Mouse (Mus musculus): ENCODE results near the gene Fkbp8. TPM values are rescaled to one million over a fixed set of nuclear protein-coding genes. Genes with fewer than 3 reads are reported as not detected.

Gene Fkbp8
- polyA plus RNA-seq, 1 experiment from 2014 or later, result 332 TPM

DNA sequence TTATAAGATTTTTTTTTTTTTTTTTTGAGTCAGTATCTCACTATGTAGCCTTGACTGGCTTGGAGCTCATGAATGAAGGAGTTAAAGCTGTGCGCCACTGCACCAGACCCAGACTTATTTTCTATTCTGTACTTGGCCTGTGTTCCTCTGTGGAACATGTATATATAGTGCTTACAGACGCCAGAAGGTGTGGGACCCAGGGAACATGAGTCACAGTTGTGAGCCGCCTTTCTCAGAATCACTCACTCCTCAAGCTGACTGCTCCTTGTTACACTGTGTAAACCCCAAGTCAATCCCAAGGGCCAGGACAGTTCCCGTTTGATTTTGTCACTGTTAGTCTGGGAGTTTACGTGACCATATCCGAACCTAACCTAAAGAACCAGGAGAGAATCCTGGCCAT is 8.5 kb upstream of the Fkbp8 start:
- Histone ChIP-seq H3K9ac (replicated peaks) (no peak overlapping the region), H3K9me3 (no peaks in the 10 kb centered on the region), H3K27me3 (no peaks in the 10 kb centered on the region), H3K4me1 (peaks cover 12% of the 10 kb centered on the region), H3K36me3 (peaks cover 33% of the 10 kb centered on the region), H3K4me2 (replicated peaks) (no peak overlapping the region), H3K27ac (replicated peaks) (no peak overlapping the region), H3K4me3 (no peak overlapping the region)
- WGBS, result 94% methylated on average over 6 of the region's 6 CpGs
- ATAC-seq (ENCODE audit: low FRiP score, low read depth), result no peak

DNA sequence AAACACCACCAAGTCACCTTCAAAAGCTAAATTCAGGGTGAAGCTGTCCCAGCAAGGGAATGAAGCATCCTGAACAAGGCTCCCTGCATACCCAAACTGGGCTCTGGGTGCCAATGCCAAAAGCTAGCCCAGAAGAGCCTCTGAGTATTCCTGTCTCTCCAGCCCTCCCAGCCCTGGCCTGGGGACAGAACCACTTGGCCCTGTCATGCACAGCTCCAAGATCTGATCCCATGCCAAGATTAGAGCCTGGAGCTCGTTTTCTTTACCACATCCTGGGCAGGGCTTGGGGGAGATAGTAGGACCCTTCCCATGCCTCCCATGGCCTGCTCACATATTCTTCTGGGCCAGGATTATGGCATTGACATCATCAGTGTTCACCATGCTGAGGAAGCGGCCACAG is 7.9 kb upstream of the Fkbp8 start:
- H3K4me2 ChIP-seq (replicated peaks), result no peak overlapping the region
- H3K27ac ChIP-seq (replicated peaks), result no peak overlapping the region
- H3K4me3 ChIP-seq, result no peak overlapping the region
- no peaks in the 10 kb centered on the region for H3K27me3 ChIP-seq
- H3K36me3 ChIP-seq, result peaks cover 29% of the 10 kb centered on the region
- ATAC-seq (ENCODE audit: low FRiP score, low read depth), result no peak
- peaks cover 12% of the 10 kb centered on the region for H3K4me1 ChIP-seq
- no peak overlapping the region for H3K9ac ChIP-seq (replicated peaks)
- no peaks in the 10 kb centered on the region for H3K9me3 ChIP-seq
- WGBS, result 76% methylated on average over 2 of the region's 2 CpGs

DNA sequence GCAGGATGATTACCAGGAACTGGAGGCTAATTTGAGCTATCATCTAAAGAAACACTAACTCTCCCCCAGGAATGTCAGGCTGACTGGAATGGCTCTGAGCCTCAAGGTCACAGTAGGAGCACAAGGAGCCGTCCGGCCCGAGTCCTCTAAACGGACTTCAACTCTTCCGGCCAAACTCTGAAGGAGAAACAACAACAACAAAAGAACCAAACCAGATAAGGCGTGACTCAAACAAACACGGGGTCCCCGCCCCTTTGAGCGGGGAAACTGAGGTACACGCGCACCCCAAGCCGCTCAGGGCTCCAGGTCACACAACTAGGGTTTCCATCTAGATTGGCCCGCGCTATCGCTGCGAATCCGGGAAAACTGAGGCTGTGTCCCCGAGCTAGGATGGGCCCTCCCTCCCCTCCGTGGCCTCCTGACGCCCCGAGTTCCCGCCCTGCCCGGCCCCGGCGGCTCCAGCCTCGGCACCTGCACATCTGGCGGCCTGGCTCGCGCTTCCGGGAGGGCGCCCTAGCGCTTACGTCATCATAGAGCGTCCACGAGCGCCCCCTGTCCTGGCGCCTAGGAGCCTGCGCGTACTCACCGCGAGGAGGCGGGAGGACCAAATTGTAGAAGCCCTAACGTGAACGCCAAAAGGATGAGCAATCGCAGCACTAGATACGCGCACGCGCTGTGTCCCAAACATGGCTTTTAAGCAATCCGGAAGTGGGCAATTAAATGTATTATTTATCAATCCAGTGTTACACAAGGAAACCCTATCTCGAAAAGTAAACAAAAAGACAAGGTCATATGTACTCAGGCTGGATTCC is 4.7 kb upstream of the Fkbp8 start:
- peak overlapping the region; percentile 87 for H3K9ac ChIP-seq (replicated peaks)
- H3K9me3 ChIP-seq, result no peaks in the 10 kb centered on the region
- peaks cover 18% of the 10 kb centered on the region for H3K36me3 ChIP-seq
- H3K27ac ChIP-seq (replicated peaks), result peak overlapping the region; percentile 83
- H3K27me3 ChIP-seq, result no peaks in the 10 kb centered on the region
- under 1% methylated on average over 51 of the region's 51 CpGs for WGBS
- peak overlapping the region; percentile 67 for H3K4me2 ChIP-seq (replicated peaks)
- peak overlapping the region; percentile 78 for H3K4me3 ChIP-seq
- peaks cover 21% of the 10 kb centered on the region for H3K4me1 ChIP-seq
- peak; percentile 83 for ATAC-seq (ENCODE audit: low FRiP score, low read depth)

DNA sequence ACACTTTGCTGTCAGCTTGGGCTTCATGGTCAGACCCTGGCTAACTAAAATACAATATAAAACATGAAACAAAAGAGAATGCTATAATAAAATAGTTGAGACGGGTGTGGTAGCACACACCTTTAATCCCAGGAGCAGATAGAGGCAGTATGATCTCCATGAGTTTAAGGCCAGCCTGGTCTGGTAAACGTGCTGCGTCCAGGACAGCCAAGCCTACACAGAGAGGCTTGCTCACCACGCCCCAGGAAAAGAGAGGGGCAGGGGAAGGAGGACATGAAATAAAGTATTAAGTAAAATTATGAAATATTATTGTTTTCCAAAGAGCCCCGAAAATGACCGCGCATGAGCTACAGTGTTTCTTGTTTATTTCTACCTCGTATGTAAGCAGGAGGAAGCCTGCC is 413 bp upstream of the Fkbp8 start:
- Histone ChIP-seq H3K9me3 (no peaks in the 10 kb centered on the region), H3K9ac (replicated peaks) (peak overlapping the region; percentile 93), H3K4me3 (peak overlapping the region; percentile 84), H3K4me1 (peaks cover 31% of the 10 kb centered on the region), H3K27ac (replicated peaks) (peak overlapping the region; percentile 91; the same call in 1 of the 2 replicates), H3K27me3 (no peaks in the 10 kb centered on the region), H3K36me3 (peaks cover 27% of the 10 kb centered on the region), H3K4me2 (replicated peaks) (peak overlapping the region; percentile 65)
- 5% methylated on average over 8 of the region's 8 CpGs for WGBS
- ATAC-seq (ENCODE audit: low FRiP score, low read depth), result no peak

DNA sequence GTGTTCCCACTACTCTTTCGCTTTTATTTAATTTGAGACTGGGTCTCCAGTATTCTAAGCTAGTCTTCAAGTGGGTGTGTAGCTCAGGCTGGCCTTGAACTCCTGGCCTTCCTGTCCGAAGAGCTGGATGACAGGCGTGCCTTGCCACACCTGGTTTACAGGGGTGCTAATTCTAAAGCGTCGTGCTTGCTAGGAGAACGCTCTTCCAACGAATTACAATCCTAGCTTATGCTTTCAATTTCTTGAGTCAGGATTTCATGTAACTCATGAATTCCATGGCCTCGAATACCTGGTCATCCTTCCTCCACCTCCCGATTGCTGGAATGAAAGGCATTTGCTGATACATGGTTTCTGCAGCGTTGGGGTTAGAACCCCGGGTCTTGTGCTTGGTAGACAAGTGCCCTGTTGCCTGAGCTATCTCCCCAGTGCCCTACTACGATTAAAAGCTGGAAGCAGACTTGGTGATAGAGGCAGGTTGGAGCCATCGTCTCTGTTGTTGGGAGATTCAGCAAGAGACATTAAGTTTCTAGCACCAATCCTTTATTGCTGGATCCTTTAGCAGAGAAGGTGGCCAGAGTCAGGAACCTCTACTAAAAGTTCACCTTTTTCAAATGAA is 766 bp downstream of the Fkbp8 start:
- no peaks in the 10 kb centered on the region for H3K9me3 ChIP-seq
- H3K4me1 ChIP-seq, result peaks cover 26% of the 10 kb centered on the region
- no peak for ATAC-seq (ENCODE audit: low FRiP score, low read depth)
- no peaks in the 10 kb centered on the region for H3K27me3 ChIP-seq
- H3K4me2 ChIP-seq (replicated peaks), result peak overlapping the region; percentile 65
- H3K9ac ChIP-seq (replicated peaks), result peak overlapping the region; percentile 93
- peaks cover 39% of the 10 kb centered on the region for H3K36me3 ChIP-seq
- WGBS, result 38% methylated on average over 13 of the region's 13 CpGs
- peak overlapping the region; percentile 91 for H3K27ac ChIP-seq (replicated peaks)
- H3K4me3 ChIP-seq, result peak overlapping the region; percentile 84

DNA sequence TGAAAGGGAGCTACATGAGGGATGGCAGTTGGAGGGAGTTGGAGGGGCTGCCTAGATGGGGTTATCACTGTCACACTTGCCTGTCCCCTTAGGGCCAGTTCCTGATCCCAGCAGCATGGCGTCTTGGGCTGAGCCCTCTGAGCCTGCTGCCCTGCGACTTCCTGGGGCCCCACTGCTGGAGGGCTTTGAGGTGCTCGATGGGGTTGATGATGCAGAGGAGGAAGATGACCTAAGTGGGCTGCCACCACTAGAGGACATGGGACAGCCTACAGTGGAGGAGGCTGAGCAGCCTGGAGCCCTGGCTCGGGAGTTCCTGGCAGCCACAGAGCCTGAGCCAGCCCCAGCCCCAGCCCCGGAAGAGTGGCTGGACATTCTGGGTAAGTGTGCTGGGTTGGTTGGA is 1.8 kb downstream of the Fkbp8 start:
- Histone ChIP-seq H3K4me1 (peaks cover 23% of the 10 kb centered on the region), H3K36me3 (peaks cover 49% of the 10 kb centered on the region), H3K9ac (replicated peaks) (no peak overlapping the region), H3K27me3 (no peaks in the 10 kb centered on the region), H3K9me3 (no peaks in the 10 kb centered on the region), H3K4me2 (replicated peaks) (no peak overlapping the region), H3K27ac (replicated peaks) (no peak overlapping the region), H3K4me3 (no peak overlapping the region)
- no peak for ATAC-seq (ENCODE audit: low FRiP score, low read depth)
- 88% methylated on average over 5 of the region's 5 CpGs for WGBS

DNA sequence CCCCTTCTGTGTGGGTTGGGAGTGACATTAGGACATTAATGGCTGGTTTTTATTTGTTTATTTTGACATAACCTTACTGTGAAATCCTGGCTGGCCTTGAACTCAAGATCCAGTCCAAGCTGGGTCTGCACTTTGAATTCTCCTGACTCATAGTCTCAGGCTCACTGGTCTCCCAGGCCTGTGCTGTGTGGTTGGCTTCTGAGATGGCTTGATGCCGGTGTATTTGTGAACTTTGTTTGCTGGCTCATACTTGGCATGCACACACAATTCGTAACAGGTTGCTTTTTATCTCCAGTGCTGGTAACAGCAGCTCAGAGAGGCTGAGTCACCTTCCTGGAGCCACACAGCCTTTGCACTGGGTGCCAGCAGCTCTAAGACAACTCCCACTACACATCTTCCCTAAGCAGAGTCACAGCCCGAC is 2.2 kb downstream of the Fkbp8 start:
- H3K27ac ChIP-seq (replicated peaks), result no peak overlapping the region
- H3K9ac ChIP-seq (replicated peaks), result no peak overlapping the region
- no peak overlapping the region for H3K4me2 ChIP-seq (replicated peaks)
- H3K9me3 ChIP-seq, result no peaks in the 10 kb centered on the region
- peaks cover 53% of the 10 kb centered on the region for H3K36me3 ChIP-seq
- no peaks in the 10 kb centered on the region for H3K27me3 ChIP-seq
- 90% methylated on average over 3 of the region's 3 CpGs for WGBS
- no peak overlapping the region for H3K4me3 ChIP-seq
- H3K4me1 ChIP-seq, result peaks cover 23% of the 10 kb centered on the region
- no peak for ATAC-seq (ENCODE audit: low FRiP score, low read depth)

DNA sequence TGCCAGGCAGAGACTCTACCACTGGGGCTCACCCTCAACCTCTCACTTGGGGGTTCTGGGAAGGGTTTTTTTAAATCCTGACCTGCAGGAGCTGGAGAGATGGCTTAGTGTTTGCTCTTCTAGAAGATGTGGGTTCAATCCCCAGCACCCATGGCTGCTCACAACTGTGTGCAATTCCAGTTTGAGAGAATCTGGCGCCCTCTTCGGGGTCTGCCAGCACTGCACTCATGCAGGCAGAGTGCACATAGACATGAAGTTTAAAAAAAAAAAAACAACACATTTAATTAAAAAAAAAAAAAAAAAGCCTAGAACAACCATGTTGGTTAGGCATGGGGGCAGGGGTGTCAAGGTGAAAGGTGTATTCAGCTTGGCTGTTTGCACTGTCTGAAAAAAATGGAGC is 2.8 kb downstream of the Fkbp8 start:
- peaks cover 59% of the 10 kb centered on the region for H3K36me3 ChIP-seq
- no peak for ATAC-seq (ENCODE audit: low FRiP score, low read depth)
- H3K4me1 ChIP-seq, result peaks cover 23% of the 10 kb centered on the region
- H3K9ac ChIP-seq (replicated peaks), result no peak overlapping the region
- no peak overlapping the region for H3K27ac ChIP-seq (replicated peaks)
- no peaks in the 10 kb centered on the region for H3K9me3 ChIP-seq
- H3K27me3 ChIP-seq, result no peaks in the 10 kb centered on the region
- 88% methylated on average over 2 of the region's 2 CpGs for WGBS
- no peak overlapping the region for H3K4me3 ChIP-seq
- H3K4me2 ChIP-seq (replicated peaks), result no peak overlapping the region

DNA sequence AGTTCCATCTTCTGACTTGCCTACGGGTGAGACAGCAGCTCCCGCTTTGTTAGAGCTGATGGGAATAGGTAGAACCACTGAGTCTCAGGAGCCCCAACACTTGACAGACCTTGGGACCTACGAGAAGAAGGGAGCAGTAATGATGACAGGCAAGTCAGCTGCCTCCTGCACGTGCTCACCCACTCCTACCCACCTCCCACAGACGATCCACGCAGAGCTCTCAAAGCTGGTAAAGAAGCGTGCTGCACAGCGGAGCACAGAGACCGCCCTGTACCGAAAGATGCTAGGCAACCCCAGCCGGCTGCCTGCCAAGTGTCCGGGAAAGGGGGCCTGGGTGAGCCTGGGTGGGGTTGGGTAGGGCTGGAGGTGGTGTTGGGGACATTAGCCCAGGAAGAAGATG is 6.8 kb downstream of the Fkbp8 start:
- Histone ChIP-seq H3K27ac (replicated peaks) (no peak overlapping the region), H3K36me3 (peaks cover 76% of the 10 kb centered on the region), H3K4me3 (no peak overlapping the region), H3K9ac (replicated peaks) (no peak overlapping the region), H3K4me2 (replicated peaks) (no peak overlapping the region), H3K9me3 (no peaks in the 10 kb centered on the region), H3K4me1 (peaks cover 11% of the 10 kb centered on the region), H3K27me3 (no peaks in the 10 kb centered on the region)
- no peak for ATAC-seq (ENCODE audit: low FRiP score, low read depth)
- 95% methylated on average over 12 of the region's 12 CpGs for WGBS

DNA sequence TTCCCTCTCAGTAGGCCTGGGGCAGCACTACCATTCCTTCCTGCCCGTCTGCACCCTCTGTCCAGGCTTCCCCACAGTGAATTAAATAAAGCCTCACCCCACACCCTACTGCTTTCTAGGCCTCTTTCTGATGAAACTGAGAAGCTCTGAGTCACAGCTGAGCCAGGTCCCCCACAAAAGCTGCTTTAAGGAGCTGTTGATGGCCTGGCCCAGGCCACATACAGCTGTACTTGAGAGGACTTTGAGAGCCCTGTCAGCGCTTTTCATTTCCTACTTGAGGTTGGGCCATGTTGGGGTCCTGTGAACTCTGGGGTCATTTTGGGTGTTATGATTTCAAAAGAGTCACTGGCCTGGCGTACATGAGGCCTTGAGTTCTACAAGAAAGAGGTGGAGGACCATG is 7.7 kb downstream of the Fkbp8 start:
- Histone ChIP-seq H3K9me3 (no peaks in the 10 kb centered on the region), H3K36me3 (peaks cover 67% of the 10 kb centered on the region), H3K4me3 (no peak overlapping the region), H3K27me3 (no peaks in the 10 kb centered on the region), H3K4me2 (replicated peaks) (no peak overlapping the region), H3K9ac (replicated peaks) (no peak overlapping the region), H3K4me1 (peaks cover 11% of the 10 kb centered on the region), H3K27ac (replicated peaks) (no peak overlapping the region)
- 99% methylated on average over 3 of the region's 3 CpGs for WGBS
- ATAC-seq (ENCODE audit: low FRiP score, low read depth), result no peak

DNA sequence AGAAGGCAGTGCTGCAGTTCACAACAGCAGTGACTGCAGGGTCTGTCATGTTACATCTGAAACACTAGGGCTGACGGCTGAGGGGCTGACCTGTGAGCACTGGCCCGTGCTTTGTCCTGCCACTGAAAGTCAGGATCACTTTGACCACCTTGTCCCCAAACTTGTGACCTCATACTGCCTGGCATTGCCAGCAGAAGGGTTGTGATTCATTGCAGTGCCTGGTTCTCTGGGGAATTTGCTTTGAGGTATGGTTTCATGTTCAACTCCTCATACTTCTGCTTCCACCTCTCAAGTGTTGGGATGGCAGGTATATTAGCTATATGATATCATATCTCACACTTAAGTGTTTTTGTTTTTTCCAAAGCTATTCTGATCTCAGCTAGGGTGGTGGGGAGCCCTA is 8.2 kb downstream of the Fkbp8 start:
- Histone ChIP-seq H3K4me1 (peaks cover 16% of the 10 kb centered on the region), H3K36me3 (peaks cover 64% of the 10 kb centered on the region), H3K27ac (replicated peaks) (no peak overlapping the region), H3K9me3 (no peaks in the 10 kb centered on the region), H3K9ac (replicated peaks) (no peak overlapping the region), H3K27me3 (no peaks in the 10 kb centered on the region), H3K4me2 (replicated peaks) (no peak overlapping the region), H3K4me3 (no peak overlapping the region)
- WGBS, result 87% methylated on average over 2 of the region's 2 CpGs
- ATAC-seq (ENCODE audit: low FRiP score, low read depth), result no peak

DNA sequence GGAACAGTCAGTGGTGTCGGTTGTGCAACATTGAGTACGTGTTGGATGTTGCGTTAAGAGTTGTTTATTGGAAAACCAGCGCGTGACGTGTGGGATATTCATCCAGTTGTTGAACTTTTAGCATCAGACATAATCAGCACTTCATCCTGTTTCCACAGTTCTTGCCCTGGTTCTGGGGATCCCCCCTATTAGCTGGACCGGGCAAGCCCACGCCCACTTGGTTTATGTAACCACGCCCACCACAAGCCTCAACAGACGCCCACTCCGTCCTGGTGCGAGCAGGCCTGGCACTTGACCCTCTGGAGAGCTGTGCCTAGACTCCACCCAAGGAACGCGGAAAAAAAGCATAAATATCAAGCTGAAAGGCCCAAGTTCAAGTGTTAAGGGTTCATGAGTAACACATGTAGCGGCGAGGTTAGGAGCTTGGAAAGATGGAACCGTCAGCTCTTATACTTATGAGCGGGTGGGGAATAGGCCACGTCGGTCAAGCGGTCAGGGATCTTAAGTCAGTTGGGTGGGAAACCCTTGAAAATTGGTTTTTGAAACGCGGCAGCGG is 10.6 kb downstream of the Fkbp8 start:
- Histone ChIP-seq H3K27me3 (no peaks in the 10 kb centered on the region), H3K36me3 (peaks cover 40% of the 10 kb centered on the region), H3K4me1 (peaks cover 32% of the 10 kb centered on the region), H3K4me2 (replicated peaks) (peak overlapping the region; percentile 77), H3K9ac (replicated peaks) (peak overlapping the region; percentile 20; the same call in 1 of the 2 replicates), H3K9me3 (no peaks in the 10 kb centered on the region), H3K27ac (replicated peaks) (peak overlapping the region; percentile 63), H3K4me3 (peak overlapping the region; percentile 72)
- ATAC-seq (ENCODE audit: low FRiP score, low read depth), result peak; percentile 25
- 16% methylated on average over 24 of the region's 24 CpGs for WGBS
